Mouse (Mus musculus) G1E (cell line): ENCODE measurements around the gene Tcap. TPM values are rescaled to one million over a fixed set of nuclear protein-coding genes. Genes with fewer than 3 reads are reported as not detected.

Experiments used
- ATAC-seq: 2 replicates; pipeline ENCODE4 v1.8.0; 2016; ENCODE audit warnings: mild to moderate bottlenecking; ENCODE audit not compliant: insufficient number of reproducible peaks, poor library complexity, low FRiP score, severe bottlenecking; ENCODE audit errors: extremely low read depth
- DNase-seq: peaks from one replicate; pipeline ENCODE4 v3.0.0; 2012; ENCODE audit warnings: low spot score
- H3K27me3 ChIP-seq: 2 replicates; pipeline ENCODE4 v1.6.1; 2012; ENCODE audit warnings: mild to moderate bottlenecking, low read length, inconsistent platforms; ENCODE audit not compliant: insufficient read depth
- H3K36me3 ChIP-seq: replicated peaks from 2 replicates; pipeline ENCODE3; 2012; ENCODE audit warnings: mild to moderate bottlenecking, inconsistent platforms
- H3K4me1 ChIP-seq: 2 replicates; pipeline ENCODE4 v1.6.1; 2012; ENCODE audit warnings: low read depth, low read length, inconsistent platforms, mixed read lengths; ENCODE audit not compliant: insufficient read depth
- H3K4me3 ChIP-seq: 2 replicates; pipeline ENCODE4 v1.5.1; 2012; ENCODE audit warnings: low read depth, mild to moderate bottlenecking, inconsistent platforms, low read length, moderate library complexity, mixed read lengths
- H3K9me3 ChIP-seq: replicated peaks from 2 replicates; pipeline ENCODE4 v1.6.1; 2012; ENCODE audit warnings: inconsistent platforms
- CTCF ChIP-seq: IDR thresholded peaks from 2 replicates; pipeline ENCODE4 v1.5.1; 2012; ENCODE audit warnings: low read depth, low read length, inconsistent platforms, mixed read lengths
- GATA1 ChIP-seq: IDR thresholded peaks from 2 replicates; pipeline ENCODE4 v1.6.1; 2012; ENCODE audit warnings: borderline replicate concordance, low read length, inconsistent platforms, mixed read lengths
- GATA2 ChIP-seq: IDR thresholded peaks from 2 replicates; pipeline ENCODE4 v1.6.1; 2012; ENCODE audit warnings: low read depth, low read length, inconsistent platforms, borderline replicate concordance
- POLR2AphosphoS5 ChIP-seq: IDR thresholded peaks from 2 replicates; pipeline ENCODE4 v1.6.1; 2012; ENCODE audit warnings: low read depth, low read length, inconsistent platforms; ENCODE audit not compliant: insufficient replicate concordance
- TAL1 ChIP-seq: conservative IDR thresholded peaks from 2 replicates; pipeline ENCODE4 v1.6.1; 2012; ENCODE audit warnings: low read depth, low read length, inconsistent platforms, mixed read lengths
- polyA plus RNA-seq: library from polyadenylated mRNA; stranded (reverse); fragments of >175 nt; gene quantifications from 2 replicates; pipeline ENCODE4 v1.2.3, GENCODE M21; 2012
- total RNA-seq, 2 experiments: library from RNA; stranded (forward) in 1 of 2; stranded (reverse) in 1 of 2; fragments of 200-1000 nt in 1 of 2; fragments of >200 nt in 1 of 2; fragmentation: Nextera tagmentation in 1 of 2; gene quantifications; 2 replicates each; pipeline ENCODE4 v1.2.3; 2014 to 2017

The Tcap gene
- total and polyA plus RNA-seq, 3 experiments = not detected

GRCm38 (mm10) chr11:98370588-98370987 lies 13.0 kb upstream of the Tcap start:
- no peak for DNase-seq
- H3K27me3 ChIP-seq = no peaks in the 10 kb centered on the region
- TF ChIP-seq GATA1 = no peak
- no peak for TF ChIP-seq CTCF
- TF ChIP-seq POLR2AphosphoS5 = no peak
- no peak for TF ChIP-seq GATA2
- ATAC-seq = no peak
- H3K4me1 ChIP-seq = peaks cover 11% of the 10 kb centered on the region
- no peaks in the 10 kb centered on the region for H3K9me3 ChIP-seq
- peaks cover 87% of the 10 kb centered on the region for H3K36me3 ChIP-seq
- H3K4me3 ChIP-seq = no peak overlapping the region

GRCm38 (mm10) chr11:98371556-98372240 lies 11.9 kb upstream of the Tcap start:
- peaks cover 87% of the 10 kb centered on the region for H3K36me3 ChIP-seq
- H3K4me3 ChIP-seq = no peak overlapping the region
- H3K4me1 ChIP-seq = peaks cover 8% of the 10 kb centered on the region; the same call in 1 of the 2 replicates
- no peak for TF ChIP-seq TAL1
- DNase-seq = no peak
- H3K9me3 ChIP-seq = no peaks in the 10 kb centered on the region
- ATAC-seq = no peak
- H3K27me3 ChIP-seq = no peaks in the 10 kb centered on the region

GRCm38 (mm10) chr11:98372406-98372805 lies 11.2 kb upstream of the Tcap start:
- peak; percentile 60 for DNase-seq
- ATAC-seq = no peak
- no peaks in the 10 kb centered on the region for H3K9me3 ChIP-seq
- TF ChIP-seq POLR2AphosphoS5 = no peak
- TF ChIP-seq CTCF = peak; percentile 92
- no peaks in the 10 kb centered on the region for H3K27me3 ChIP-seq
- peaks cover 8% of the 10 kb centered on the region; the same call in 1 of the 2 replicates for H3K4me1 ChIP-seq
- peaks cover 89% of the 10 kb centered on the region for H3K36me3 ChIP-seq
- no peak overlapping the region for H3K4me3 ChIP-seq

GRCm38 (mm10) chr11:98373244-98373643 lies 10.4 kb upstream of the Tcap start:
- H3K36me3 ChIP-seq = peaks cover 92% of the 10 kb centered on the region
- DNase-seq = no peak
- TF ChIP-seq POLR2AphosphoS5 (no peak), GATA1 (no peak), CTCF (no peak), GATA2 (no peak)

GRCm38 (mm10) chr11:98374266-98374665 lies 9.3 kb upstream of the Tcap start:
- TF ChIP-seq CTCF (no peak), TAL1 (no peak), POLR2AphosphoS5 (no peak), GATA1 (no peak), GATA2 (no peak)
- Histone ChIP-seq H3K36me3 (peaks cover 95% of the 10 kb centered on the region), H3K4me3 (no peak overlapping the region), H3K9me3 (no peaks in the 10 kb centered on the region), H3K4me1 (peaks cover 8% of the 10 kb centered on the region; the same call in 1 of the 2 replicates), H3K27me3 (no peaks in the 10 kb centered on the region)
- DNase-seq (no peak), ATAC-seq (no peak)

More at GRCm38 (mm10) chr11:98373244-98373643, 10.4 kb upstream of the Tcap start:
- no peaks in the 10 kb centered on the region for H3K9me3 ChIP-seq
- no peaks in the 10 kb centered on the region for H3K27me3 ChIP-seq
- peaks cover 8% of the 10 kb centered on the region; the same call in 1 of the 2 replicates for H3K4me1 ChIP-seq
- H3K4me3 ChIP-seq = no peak overlapping the region
- no peak for ATAC-seq

GRCm38 (mm10) chr11:98376756-98377155 lies 6.9 kb upstream of the Tcap start:
- ATAC-seq (no peak), DNase-seq (no peak)
- no peak overlapping the region for H3K4me3 ChIP-seq
- H3K9me3 ChIP-seq = no peaks in the 10 kb centered on the region
- peaks cover 4% of the 10 kb centered on the region; the same call in 1 of the 2 replicates for H3K4me1 ChIP-seq
- peaks cover 95% of the 10 kb centered on the region for H3K36me3 ChIP-seq
- H3K27me3 ChIP-seq = no peaks in the 10 kb centered on the region
- no peak for TF ChIP-seq CTCF
- no peak for TF ChIP-seq GATA2
- no peak for TF ChIP-seq POLR2AphosphoS5
- no peak for TF ChIP-seq TAL1

- Histone ChIP-seq H3K9me3 (no peaks in the 10 kb centered on the region), H3K27me3 (no peaks in the 10 kb centered on the region), H3K36me3 (peaks cover 87% of the 10 kb centered on the region), H3K4me3 (no peak overlapping the region), H3K4me1 (no peaks in the 10 kb centered on the region)
- DNase-seq = no peak
- no peak for ATAC-seq
- no peak for TF ChIP-seq POLR2AphosphoS5
- no peak for TF ChIP-seq GATA1
- TF ChIP-seq CTCF = no peak
- TF ChIP-seq GATA2 = no peak
- TF ChIP-seq TAL1 = no peak
Observed at GRCm38 (mm10) chr11:98377787-98378186, 5.8 kb upstream of the Tcap start.
